Mouse (Mus musculus) C2C12 (cell line): ENCODE measurements around the gene Lrrc2. TPM values are rescaled to one million over a fixed set of nuclear protein-coding genes. Genes with fewer than 3 reads are reported as not detected.

ENCODE experiments used
- H3K27me3 ChIP-seq: one replicate; pipeline ENCODE4 v1.6.1; 2011; ENCODE audit not compliant: control insufficient read depth, insufficient read depth, insufficient read length
- H3K36me3 ChIP-seq: one replicate; pipeline ENCODE4 v1.6.1; 2011; ENCODE audit not compliant: control insufficient read depth, insufficient read depth
- H3K4me3 ChIP-seq: one replicate; pipeline ENCODE4 v1.5.1; 2011; ENCODE audit warnings: mild to moderate bottlenecking, control low read depth; ENCODE audit not compliant: poor library complexity, insufficient read depth, severe bottlenecking
- H3K79me2 ChIP-seq: one replicate; pipeline ENCODE4 v1.6.1; 2011; ENCODE audit not compliant: control insufficient read depth, insufficient read depth
- H3K79me3 ChIP-seq: one replicate; pipeline ENCODE4 v1.6.1; 2011; ENCODE audit warnings: low read depth, control low read depth
- H3ac ChIP-seq: one replicate; pipeline ENCODE3; 2011; ENCODE audit warnings: low read depth; ENCODE audit not compliant: control insufficient read depth, insufficient read length
- CEBPB ChIP-seq: IDR thresholded peaks from one replicate; pipeline ENCODE4 v1.6.1; 2011; ENCODE audit warnings: low read depth, mild to moderate bottlenecking, control low read depth, moderate library complexity
- CTCF ChIP-seq: IDR thresholded peaks from one replicate; pipeline ENCODE4 v1.5.1; 2011; ENCODE audit not compliant: control insufficient read depth, insufficient read depth, insufficient read length
- FOSL1 ChIP-seq: IDR thresholded peaks from one replicate; pipeline ENCODE4 v1.8.0; 2011; ENCODE audit warnings: mild to moderate bottlenecking, low read length; ENCODE audit not compliant: poor library complexity, insufficient read depth, severe bottlenecking
- MAX ChIP-seq: IDR thresholded peaks from one replicate; pipeline ENCODE4 v1.6.1; 2011; ENCODE audit warnings: mild to moderate bottlenecking, control low read depth
- MYOD1 ChIP-seq: IDR thresholded peaks from one replicate; pipeline ENCODE4 v1.6.1; 2011; ENCODE audit warnings: low read depth; ENCODE audit not compliant: control insufficient read depth, insufficient read length
- MYOG ChIP-seq: IDR thresholded peaks from one replicate; pipeline ENCODE4 v1.6.1; 2011; ENCODE audit not compliant: control insufficient read depth, insufficient read length; ENCODE audit errors: extremely low read depth
- USF1 ChIP-seq: IDR thresholded peaks from one replicate; pipeline ENCODE4 v1.6.1; 2011; ENCODE audit warnings: low read depth, mild to moderate bottlenecking, control low read depth, moderate library complexity
- polyA plus RNA-seq: library from polyadenylated mRNA; unstranded; fragments of >200 nt; fragmentation: generic; extraction: Trizol; gene quantifications from one replicate; pipeline ENCODE4 v1.2.1, GENCODE M21; 2012; ENCODE audit warnings: missing spikeins

Gene Lrrc2
- polyA plus RNA-seq, 1 experiment = 0.01 TPM

- Histone ChIP-seq H3K79me3 (no peaks in the 10 kb centered on the region), H3K4me3 (no peak overlapping the region), H3K27me3 (peaks cover 29% of the 10 kb centered on the region), H3K36me3 (no peaks in the 10 kb centered on the region), H3ac (no peak overlapping the region), H3K79me2 (no peaks in the 10 kb centered on the region)
- TF ChIP-seq MAX (no peak), MYOG (no peak), CEBPB (no peak), CTCF (no peak), MYOD1 (no peak)
These were observed 2.5 kb upstream of the Lrrc2 start for GRCm38 (mm10) chr9:110948813-110949310.

- peaks cover 32% of the 10 kb centered on the region for H3K27me3 ChIP-seq
- no peaks in the 10 kb centered on the region for H3K36me3 ChIP-seq
- H3K79me3 ChIP-seq = no peaks in the 10 kb centered on the region
- H3K79me2 ChIP-seq = no peaks in the 10 kb centered on the region
- H3ac ChIP-seq = no peak overlapping the region
- H3K4me3 ChIP-seq = no peak overlapping the region
- TF ChIP-seq CEBPB (no peak), USF1 (no peak), MYOD1 (no peak), MYOG (no peak), FOSL1 (no peak), MAX (no peak), CTCF (no peak)
These were observed 1.2 kb upstream of the Lrrc2 start for GRCm38 (mm10) chr9:110950109-110950508.

- Histone ChIP-seq H3K79me2 (no peaks in the 10 kb centered on the region), H3K27me3 (peaks cover 39% of the 10 kb centered on the region)
- TF ChIP-seq CEBPB = no peak
- TF ChIP-seq MAX = no peak
- no peak for TF ChIP-seq USF1
These were observed 521 bp downstream of the Lrrc2 start for GRCm38 (mm10) chr9:110951866-110952265.

GRCm38 (mm10) chr9:110952398-110952797 is 1.1 kb downstream of the Lrrc2 start:
- TF ChIP-seq USF1 (no peak), CTCF (no peak), MYOG (no peak), CEBPB (no peak), FOSL1 (no peak), MYOD1 (no peak), MAX (no peak)
- Histone ChIP-seq H3K36me3 (no peaks in the 10 kb centered on the region), H3K27me3 (peaks cover 34% of the 10 kb centered on the region), H3K4me3 (no peak overlapping the region), H3K79me2 (no peaks in the 10 kb centered on the region), H3K79me3 (no peaks in the 10 kb centered on the region), H3ac (no peak overlapping the region)

More at GRCm38 (mm10) chr9:110951866-110952265, 521 bp downstream of the Lrrc2 start:
- Histone ChIP-seq H3K36me3 (no peaks in the 10 kb centered on the region), H3K4me3 (no peak overlapping the region), H3ac (no peak overlapping the region), H3K79me3 (no peaks in the 10 kb centered on the region)

GRCm38 (mm10) chr9:110952931-110953549 is 1.7 kb downstream of the Lrrc2 start:
- Histone ChIP-seq H3K36me3 (no peaks in the 10 kb centered on the region), H3K27me3 (peaks cover 30% of the 10 kb centered on the region), H3K79me2 (no peaks in the 10 kb centered on the region), H3ac (no peak overlapping the region), H3K79me3 (no peaks in the 10 kb centered on the region), H3K4me3 (no peak overlapping the region)
- TF ChIP-seq CTCF = no peak
- no peak for TF ChIP-seq MAX
- no peak for TF ChIP-seq MYOG
- no peak for TF ChIP-seq USF1
- no peak for TF ChIP-seq FOSL1

- no peaks in the 10 kb centered on the region for H3K79me2 ChIP-seq
These were observed 2.5 kb downstream of the Lrrc2 start for GRCm38 (mm10) chr9:110953550-110954461.

More at GRCm38 (mm10) chr9:110953550-110954461, 2.5 kb downstream of the Lrrc2 start:
- H3ac ChIP-seq = no peak overlapping the region
- H3K79me3 ChIP-seq = no peaks in the 10 kb centered on the region
- no peaks in the 10 kb centered on the region for H3K36me3 ChIP-seq
- H3K27me3 ChIP-seq = peaks cover 30% of the 10 kb centered on the region
- no peak overlapping the region for H3K4me3 ChIP-seq
- TF ChIP-seq MYOD1 (no peak), MYOG (no peak), MAX (no peak)
